Mouse (Mus musculus): ENCODE data around the gene Rad52. TPM values are rescaled to one million over a fixed set of nuclear protein-coding genes. Genes with fewer than 3 reads are reported as not detected.

The Rad52 gene
- polyA plus RNA-seq, 1 experiment = 16.3 TPM

- H3K4me1 ChIP-seq = peaks cover 33% of the 10 kb centered on the region
- no peaks in the 10 kb centered on the region for H3K27me3 ChIP-seq (replicated peaks)
- TF ChIP-seq FLI1 (IDR thresholded peaks at IDR 0.05; ENCODE audit: low read length) = no peak
- TF ChIP-seq GATA1 (IDR thresholded peaks at IDR 0.05; ENCODE audit: borderline replicate concordance, low read length) = no peak
- no peak overlapping the region for H3K4me3 ChIP-seq (replicated peaks)
- no peaks in the 10 kb centered on the region for H3K9me3 ChIP-seq
- peaks cover 24% of the 10 kb centered on the region for H3K36me3 ChIP-seq (replicated peaks; ENCODE audit: low read length)
These were observed 3.0 kb downstream of the Rad52 start for GRCm38 (mm10) chr6:119905461-119905860.

- peaks cover 42% of the 10 kb centered on the region for H3K4me1 ChIP-seq
- H3K36me3 ChIP-seq (replicated peaks; ENCODE audit: low read length) = peaks cover 69% of the 10 kb centered on the region
- TF ChIP-seq GATA1 (IDR thresholded peaks at IDR 0.05; ENCODE audit: borderline replicate concordance, low read length) (no peak), FLI1 (IDR thresholded peaks at IDR 0.05; ENCODE audit: low read length) (no peak)
- no peaks in the 10 kb centered on the region for H3K27me3 ChIP-seq (replicated peaks)
- no peak overlapping the region for H3K4me3 ChIP-seq (replicated peaks)
- no peaks in the 10 kb centered on the region for H3K9me3 ChIP-seq
These were observed 9.5 kb downstream of the Rad52 start for GRCm38 (mm10) chr6:119912046-119912445.

- peaks cover 85% of the 10 kb centered on the region for H3K36me3 ChIP-seq (replicated peaks; ENCODE audit: low read length)
- H3K4me3 ChIP-seq (replicated peaks) = no peak overlapping the region
- H3K4me1 ChIP-seq = peaks cover 44% of the 10 kb centered on the region
- TF ChIP-seq FLI1 (IDR thresholded peaks at IDR 0.05; ENCODE audit: low read length) = no peak
- H3K27me3 ChIP-seq (replicated peaks) = no peaks in the 10 kb centered on the region
- no peaks in the 10 kb centered on the region for H3K9me3 ChIP-seq
These were observed 13.2 kb downstream of the Rad52 start for GRCm38 (mm10) chr6:119915710-119916109.

- H3K36me3 ChIP-seq (replicated peaks; ENCODE audit: low read length) = peaks cover 86% of the 10 kb centered on the region
- H3K4me1 ChIP-seq = peaks cover 42% of the 10 kb centered on the region
- TF ChIP-seq FLI1 (IDR thresholded peaks at IDR 0.05; ENCODE audit: low read length) (no peak), GATA1 (IDR thresholded peaks at IDR 0.05; ENCODE audit: borderline replicate concordance, low read length) (no peak)
- H3K27me3 ChIP-seq (replicated peaks) = no peaks in the 10 kb centered on the region
- H3K9me3 ChIP-seq = no peaks in the 10 kb centered on the region
- peak overlapping the region; percentile 70 for H3K4me3 ChIP-seq (replicated peaks)
These were observed 16.2 kb downstream of the Rad52 start for GRCm38 (mm10) chr6:119918561-119919181.

- no peaks in the 10 kb centered on the region for H3K9me3 ChIP-seq
- peaks cover 90% of the 10 kb centered on the region for H3K36me3 ChIP-seq (replicated peaks; ENCODE audit: low read length)
- no peaks in the 10 kb centered on the region for H3K27me3 ChIP-seq (replicated peaks)
- peaks cover 15% of the 10 kb centered on the region for H3K4me1 ChIP-seq
- no peak overlapping the region for H3K4me3 ChIP-seq (replicated peaks)
- TF ChIP-seq GATA1 (IDR thresholded peaks at IDR 0.05; ENCODE audit: borderline replicate concordance, low read length) = no peak
- no peak for TF ChIP-seq FLI1 (IDR thresholded peaks at IDR 0.05; ENCODE audit: low read length)
These were observed 19.6 kb downstream of the Rad52 start for GRCm38 (mm10) chr6:119922136-119922535.

- peaks cover 91% of the 10 kb centered on the region for H3K36me3 ChIP-seq (replicated peaks; ENCODE audit: low read length)
- H3K27me3 ChIP-seq (replicated peaks) = no peaks in the 10 kb centered on the region
- H3K4me3 ChIP-seq (replicated peaks) = no peak overlapping the region
- H3K9me3 ChIP-seq = no peaks in the 10 kb centered on the region
- TF ChIP-seq GATA1 (IDR thresholded peaks at IDR 0.05; ENCODE audit: borderline replicate concordance, low read length) (no peak), FLI1 (IDR thresholded peaks at IDR 0.05; ENCODE audit: low read length) (no peak)
- H3K4me1 ChIP-seq = peaks cover 15% of the 10 kb centered on the region
These were observed 20.0 kb downstream of the Rad52 start for GRCm38 (mm10) chr6:119922544-119922943.

- Histone ChIP-seq H3K4me3 (replicated peaks) (no peak overlapping the region), H3K36me3 (replicated peaks; ENCODE audit: low read length) (peaks cover 98% of the 10 kb centered on the region)
These were observed 21.9 kb downstream of the Rad52 start for GRCm38 (mm10) chr6:119924235-119925005.

More at GRCm38 (mm10) chr6:119924235-119925005, 21.9 kb downstream of the Rad52 start:
- Histone ChIP-seq H3K27me3 (replicated peaks) (no peaks in the 10 kb centered on the region), H3K9me3 (no peaks in the 10 kb centered on the region), H3K4me1 (no peaks in the 10 kb centered on the region; the same call in 1 of the 2 replicates)
- TF ChIP-seq FLI1 (IDR thresholded peaks at IDR 0.05; ENCODE audit: low read length) = no peak
- TF ChIP-seq GATA1 (IDR thresholded peaks at IDR 0.05; ENCODE audit: borderline replicate concordance, low read length) = no peak

Other genes with a start within 250 kb of the Rad52 start
- 1.1 and 2.0 TPM in 2 replicates for gene Erc1, start 54.5 kb upstream of the Rad52 start, polyA plus RNA-seq (2012; ENCODE audit: insufficient read depth, low replicate concordance)
- gene Wnk1, start 136.0 kb downstream of the Rad52 start, polyA plus RNA-seq (2012; ENCODE audit: insufficient read depth, low replicate concordance) = 5.5 and 12.2 TPM in 2 replicates
- not detected in 2 replicates for gene Ninj2, start 190.7 kb downstream of the Rad52 start, polyA plus RNA-seq (2012; ENCODE audit: insufficient read depth, low replicate concordance)

All from megakaryocyte, embryonic 14.5 days (primary cell).